Mouse (Mus musculus): ENCODE data around the gene Veph1.

The Veph1 gene

DNA sequence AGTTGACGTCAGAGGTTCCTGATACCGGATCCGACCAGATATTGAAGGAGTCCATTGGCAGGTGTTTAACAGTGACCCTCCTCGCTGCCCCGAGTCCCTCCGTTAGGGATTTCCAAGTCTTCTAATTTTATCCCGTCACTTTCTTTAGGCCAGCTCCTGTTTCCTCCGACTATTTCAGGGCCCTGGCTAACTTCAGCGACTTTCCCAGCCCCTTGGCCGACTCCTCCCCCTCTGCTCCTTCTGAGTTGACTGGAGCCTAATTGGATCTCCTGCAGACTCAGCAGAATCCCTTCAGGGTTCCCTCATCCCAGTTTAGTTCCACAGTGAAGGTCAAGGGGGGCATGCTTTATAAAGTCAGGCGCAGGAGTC, 75.4 kb downstream of the Veph1 start:
- peak; percentile 17 to 20 for DNase-seq

DNA sequence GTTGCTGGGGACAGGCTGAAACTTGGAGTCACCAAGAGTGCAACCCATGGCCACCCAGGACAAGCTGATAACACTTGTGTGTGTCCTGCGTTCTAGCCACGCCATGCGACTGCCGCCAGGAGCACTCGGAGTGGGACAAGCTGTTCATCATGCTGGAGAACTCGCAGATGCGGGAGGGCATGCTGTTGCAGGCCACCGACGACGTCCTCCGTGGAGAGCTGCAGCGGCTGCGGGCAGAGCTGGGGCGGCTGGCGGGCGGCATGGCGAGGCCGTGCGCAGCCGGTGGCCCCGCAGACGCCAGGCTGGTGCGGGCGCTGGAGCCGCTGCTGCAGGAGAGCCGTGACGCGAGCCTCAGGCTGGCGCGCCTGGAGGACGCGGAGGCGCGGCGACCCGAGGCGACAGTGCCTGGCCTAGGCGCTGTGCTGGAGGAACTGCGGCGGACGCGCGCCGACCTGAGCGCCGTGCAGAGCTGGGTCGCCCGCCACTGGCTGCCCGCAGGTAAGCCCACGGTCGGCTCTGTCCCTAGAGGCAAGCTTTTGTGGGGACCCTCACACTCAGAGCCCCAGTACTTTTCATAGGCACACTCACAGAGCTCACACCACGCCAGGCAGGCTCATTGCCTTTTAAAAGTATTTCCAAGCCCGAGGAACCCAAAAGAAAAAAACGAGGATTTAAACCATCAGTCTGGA, 75.9 kb downstream of the Veph1 start:
- DNase-seq = peak; percentile 65 to 66

DNA sequence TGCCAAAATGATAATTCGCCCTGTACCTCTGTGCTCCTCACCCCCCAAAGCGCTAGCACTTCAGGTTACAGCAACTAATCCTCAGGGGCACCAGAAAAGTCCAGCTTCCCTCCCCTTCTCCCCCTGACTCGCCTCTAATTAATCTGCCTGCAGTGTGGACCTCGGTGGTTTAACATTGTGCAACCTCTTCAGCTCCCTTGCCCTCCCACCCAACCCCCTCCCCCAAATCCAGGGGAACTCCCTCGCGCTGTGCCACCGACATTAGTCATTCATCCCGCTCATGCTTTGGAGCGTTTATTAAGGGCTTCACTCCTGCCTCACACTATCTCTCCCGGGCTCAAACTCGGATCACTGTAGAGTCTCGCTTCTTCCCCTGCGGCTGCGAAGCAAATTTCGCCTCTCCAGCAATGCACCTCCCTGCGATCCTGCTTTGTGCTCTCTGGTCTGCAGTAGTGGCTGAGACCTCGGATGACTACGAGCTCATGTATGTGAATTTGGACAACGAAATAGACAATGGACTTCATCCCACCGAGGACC, 76.9 kb downstream of the Veph1 start, which contains the start of gene Ptx3:
TSS of gene Ptx3 (plus strand) at position 256 of the 537 bp plus-strand sequence.
- DNase-seq = peak; percentile 15 to 28

DNA sequence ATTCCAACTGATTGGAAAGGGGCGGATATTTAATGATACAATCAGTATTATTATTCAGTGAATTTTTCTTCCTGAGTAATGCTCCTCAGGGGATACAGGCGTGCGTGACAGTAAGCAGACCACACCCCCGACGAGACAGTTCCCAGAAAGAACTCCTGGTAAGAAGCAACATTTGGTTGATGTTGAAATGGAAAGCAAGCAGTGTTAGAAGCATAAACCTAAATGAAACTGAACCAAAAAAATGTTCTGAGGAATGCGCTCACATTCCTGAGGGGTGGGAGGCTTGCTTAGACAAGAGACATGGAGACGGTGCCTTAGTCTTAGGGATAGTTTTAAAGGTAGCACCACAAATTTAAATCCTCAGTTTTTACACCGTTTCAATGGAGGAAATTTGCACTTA, 80.9 kb downstream of the Veph1 start:
- DNase-seq = no peak

DNA sequence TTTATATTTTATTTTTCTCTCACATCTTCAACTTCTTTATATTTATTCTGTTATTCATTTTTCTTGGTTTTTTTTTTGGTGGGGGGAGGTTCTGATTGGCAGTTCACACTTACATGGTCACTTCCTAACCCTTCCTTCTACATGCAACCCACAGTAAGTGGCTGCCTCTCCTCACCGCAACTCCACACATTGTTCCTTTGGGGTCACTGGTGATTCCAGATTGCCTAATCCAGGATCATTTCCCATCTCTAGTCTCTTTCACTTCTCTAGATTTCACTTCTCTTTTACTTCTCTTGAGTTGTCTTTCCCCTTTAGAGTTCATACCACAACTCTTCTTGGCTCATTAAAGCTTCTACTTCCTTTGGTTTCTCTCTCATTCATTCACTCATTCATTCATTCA, 83.1 kb downstream of the Veph1 start:
- no peak for DNase-seq

DNA sequence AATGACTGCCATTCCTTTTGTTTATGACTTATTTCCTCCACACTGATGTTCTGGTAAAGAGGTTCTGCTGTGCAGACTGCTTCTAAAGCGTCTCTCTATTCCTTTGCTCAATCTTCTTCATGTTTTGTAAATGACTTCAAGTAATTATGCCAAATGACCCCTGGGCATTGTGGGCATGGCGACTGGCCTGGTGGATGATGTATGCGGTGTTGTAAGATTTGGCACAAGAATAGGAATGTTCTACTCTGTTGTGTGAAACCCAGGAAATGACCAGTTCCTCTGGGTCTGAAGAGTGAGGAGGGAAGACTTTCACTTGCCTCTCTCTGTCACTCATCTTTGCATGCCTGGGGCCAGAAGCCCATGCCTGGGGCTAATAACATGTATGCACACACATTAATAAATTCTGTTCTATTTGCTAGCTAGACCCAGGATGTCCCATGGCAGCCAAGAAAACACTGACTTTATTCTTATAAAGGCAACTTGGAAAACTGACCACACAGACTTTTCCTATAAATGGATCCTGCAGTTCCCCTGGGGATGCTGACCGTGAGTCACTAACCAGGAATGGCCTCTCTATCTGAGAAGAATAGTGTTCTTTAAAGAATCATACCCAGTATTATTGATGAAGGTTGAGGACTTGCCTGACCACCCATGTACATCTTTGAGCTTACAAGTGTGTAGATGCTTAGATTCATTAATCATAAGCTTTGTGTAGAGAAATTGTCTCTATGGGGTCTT, 87.6 kb downstream of the Veph1 start:
- DNase-seq = no peak

DNA sequence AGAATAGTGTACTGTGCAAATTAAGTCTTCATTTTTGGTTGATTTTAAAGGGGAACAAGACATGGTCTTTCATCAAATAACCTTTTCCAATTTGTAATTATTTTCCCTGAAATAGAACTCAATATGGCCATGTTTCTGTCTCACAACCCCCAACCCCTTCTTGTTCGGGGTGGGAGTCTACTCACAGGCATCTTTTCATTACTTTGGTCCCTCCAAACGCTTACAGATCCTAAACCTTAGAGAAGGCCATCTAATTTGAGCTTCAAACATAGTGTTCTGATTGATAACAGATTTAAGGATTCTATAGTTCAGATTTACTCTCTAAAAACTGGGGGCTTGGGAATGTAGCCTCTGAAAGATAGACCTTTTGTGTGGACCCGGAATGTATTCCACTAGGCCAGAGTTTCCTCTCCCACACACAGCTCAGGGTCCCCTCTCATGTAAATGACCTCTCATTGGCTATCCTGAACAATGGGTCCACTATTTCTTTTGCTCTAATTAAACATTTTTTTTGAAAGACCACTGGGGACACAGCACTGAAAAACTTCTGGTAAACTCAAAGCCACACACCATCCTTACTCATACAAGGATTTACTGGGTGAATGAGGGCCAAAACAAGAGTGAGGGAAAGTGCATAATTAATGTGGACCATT, 102.6 kb downstream of the Veph1 start:
- DNase-seq = no peak

DNA sequence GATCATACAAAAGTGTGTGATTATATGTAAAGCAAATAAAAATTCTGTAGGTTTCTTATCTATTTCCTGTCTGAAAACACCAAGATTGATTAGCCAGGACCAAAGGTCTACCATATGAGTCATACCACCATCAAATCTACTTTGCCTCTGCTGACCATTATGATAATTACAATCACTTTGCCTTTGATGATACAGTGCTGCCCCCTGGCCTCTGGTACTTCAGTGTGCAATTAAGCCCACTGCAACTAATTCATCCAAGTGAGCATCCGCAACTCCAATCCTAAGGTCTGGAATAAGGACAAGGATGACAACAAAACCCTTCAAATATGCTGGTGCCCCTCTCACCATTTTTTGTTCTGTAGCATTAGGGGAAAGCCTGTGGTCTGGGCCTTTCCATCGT, 117.0 kb downstream of the Veph1 start:
- peak; percentile 18 to 22 for DNase-seq

DNA sequence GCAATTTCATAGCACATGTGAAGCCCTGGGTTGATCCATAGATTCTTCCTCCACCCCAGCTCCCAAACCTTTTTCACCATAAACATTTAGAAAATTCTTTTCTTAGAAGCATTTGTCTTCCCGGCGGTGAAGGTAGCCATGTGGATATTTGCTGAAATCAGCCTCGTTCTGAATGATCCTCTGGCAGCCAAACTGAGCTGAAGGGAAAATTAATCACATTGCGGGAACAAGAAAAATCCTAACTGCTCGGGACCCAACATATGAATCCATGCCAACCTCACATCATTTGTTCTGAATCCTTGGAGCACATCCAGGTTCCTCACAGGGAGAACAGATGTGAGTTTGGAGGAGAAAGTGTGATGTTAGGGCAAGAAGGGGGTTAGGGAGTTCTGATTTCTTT, 123.7 kb downstream of the Veph1 start:
- peak; percentile 59 to 62 for DNase-seq

DNA sequence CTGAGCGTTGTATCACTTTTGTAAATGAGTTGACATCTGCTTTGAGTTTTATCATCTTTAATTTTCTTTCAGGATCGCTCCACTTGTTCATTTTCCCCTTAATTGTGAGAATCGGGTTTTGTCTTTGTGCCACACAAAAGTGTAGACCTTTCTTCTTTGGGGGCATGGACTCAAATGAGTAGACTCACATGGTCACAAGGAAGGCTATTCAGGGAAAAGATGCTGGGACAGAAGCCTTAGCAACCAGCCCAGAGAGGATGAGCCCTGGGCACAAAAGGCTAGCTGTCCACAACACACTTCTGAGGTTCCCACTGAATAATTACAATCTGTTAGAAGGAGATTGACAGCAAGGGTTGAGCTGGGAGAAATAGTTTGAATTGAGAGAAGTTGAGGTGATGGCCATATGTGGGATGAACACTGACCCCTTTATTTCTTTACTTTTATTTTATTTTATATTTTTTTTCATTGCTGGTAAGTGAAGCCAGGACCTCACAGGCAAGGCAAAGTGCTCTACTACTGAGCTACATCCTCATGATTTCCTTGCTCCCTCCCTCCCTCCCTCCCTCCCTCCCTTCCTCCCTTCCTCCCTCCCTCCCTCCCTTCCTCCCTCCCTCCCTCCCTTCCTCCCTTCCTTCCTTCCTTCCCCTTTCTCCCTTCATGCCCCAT, 126.6 kb downstream of the Veph1 start:
- no peak for DNase-seq

DNA sequence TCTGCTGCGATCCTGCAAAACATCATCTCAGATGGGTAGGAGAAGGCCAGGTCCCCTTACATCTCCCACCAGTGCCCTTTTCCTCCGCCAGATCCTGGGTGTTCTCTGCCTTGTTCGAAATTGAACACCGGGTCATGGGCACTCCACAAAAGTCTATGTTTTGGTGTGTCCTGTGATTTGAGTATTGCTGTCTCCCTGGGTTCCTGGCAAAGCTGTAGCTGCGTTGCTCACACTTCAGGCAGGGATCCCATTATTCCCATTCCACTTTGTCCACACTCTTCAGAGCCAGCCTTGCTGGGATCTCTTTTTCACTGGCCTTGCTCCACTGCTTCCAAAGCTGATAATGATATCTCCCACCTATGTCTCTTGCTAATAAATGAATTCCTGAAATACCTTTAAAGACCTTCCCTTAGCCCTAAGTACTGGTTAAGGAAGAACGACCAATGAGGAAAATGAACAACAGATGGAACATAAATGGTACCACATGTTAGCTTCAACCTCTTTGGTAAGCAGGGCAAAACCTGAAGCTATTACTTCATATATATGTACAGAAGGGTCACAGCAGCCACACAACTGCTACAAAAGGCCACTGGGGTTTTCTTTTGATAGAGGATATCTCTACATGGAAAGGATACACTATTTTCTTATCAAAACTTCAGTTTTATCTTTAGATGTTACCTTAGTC, 129.9 kb downstream of the Veph1 start:
- no peak for DNase-seq

DNA sequence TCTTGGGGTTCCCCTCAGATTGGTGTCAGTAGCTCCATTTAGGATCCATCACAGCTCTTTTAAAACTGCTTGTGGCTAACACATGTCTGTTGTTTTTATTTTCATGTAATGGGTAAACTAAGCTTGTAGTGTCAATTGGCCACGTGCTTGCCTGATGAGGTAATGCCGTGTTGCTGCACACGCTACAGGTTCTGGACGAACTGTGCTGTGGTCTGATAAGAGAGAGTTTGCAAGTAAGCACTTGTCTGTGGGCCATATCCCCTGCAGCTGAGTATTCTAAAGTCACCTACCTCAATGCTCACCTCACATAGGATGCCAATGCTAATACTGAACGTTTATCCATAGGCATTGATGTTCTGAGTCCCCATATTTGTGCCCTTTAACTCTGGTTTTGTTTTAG, 131.6 kb downstream of the Veph1 start:
- no peak for DNase-seq

DNA sequence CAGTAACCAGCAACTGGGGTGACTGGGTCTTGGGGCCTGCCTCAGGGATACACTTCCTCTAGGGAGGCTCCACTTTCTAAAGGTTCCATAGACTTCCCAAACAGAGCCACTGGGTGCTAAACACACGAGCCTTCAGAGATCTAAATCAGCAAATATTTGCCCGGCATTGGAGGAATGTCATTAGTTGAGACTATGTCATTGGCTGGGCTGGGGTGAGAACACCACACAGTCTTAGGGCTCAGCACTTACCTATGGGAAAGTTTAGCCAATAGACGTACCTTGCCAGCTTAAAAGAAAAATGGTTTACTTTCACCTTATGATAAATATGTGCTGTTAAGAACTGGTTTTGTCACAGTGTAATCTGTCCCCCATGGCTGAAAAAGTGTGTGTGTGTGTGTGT, 132.1 kb downstream of the Veph1 start:
- DNase-seq = no peak

DNA sequence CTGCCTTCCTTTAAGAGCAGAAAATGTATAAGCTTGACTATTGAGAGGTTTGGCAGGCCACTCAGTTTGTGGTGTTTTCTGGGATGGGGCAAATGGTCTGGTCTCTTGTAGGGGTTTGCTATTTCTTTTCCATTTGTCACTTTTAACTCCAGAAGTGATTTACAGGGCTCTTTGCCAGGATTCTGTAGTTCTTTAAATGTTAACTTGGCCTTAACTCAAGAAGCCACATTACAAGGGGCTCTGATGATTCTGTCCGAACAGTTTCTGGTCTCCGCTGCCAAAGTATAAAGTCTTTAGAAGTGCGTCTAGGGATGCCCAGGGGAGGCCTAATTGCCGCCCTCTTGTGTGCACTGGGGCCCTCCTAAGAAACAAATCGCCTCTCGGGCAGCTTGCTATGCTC, 134.0 kb downstream of the Veph1 start:
- DNase-seq = no peak

DNA sequence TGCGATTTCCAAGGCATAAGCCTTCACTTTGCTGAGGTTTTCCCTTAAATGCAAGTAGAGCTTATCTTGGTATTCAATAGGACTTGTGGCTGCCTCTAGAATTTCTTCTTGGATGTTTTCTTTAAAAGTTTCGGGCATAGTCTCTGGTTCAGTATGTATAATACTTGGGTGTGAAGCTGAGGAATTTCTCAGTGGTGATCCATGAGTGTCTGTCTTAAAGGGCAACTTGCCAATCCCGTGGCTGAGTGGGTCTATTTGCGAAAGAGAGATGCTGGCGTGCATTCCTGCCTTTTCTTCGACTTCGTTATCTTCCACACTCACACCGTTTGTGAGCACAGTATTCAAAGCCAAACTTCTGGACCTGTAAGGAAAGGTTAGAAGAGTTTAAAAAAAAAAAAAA, 138.7 kb downstream of the Veph1 start:
- DNase-seq = peak; percentile 16 to 23

DNA sequence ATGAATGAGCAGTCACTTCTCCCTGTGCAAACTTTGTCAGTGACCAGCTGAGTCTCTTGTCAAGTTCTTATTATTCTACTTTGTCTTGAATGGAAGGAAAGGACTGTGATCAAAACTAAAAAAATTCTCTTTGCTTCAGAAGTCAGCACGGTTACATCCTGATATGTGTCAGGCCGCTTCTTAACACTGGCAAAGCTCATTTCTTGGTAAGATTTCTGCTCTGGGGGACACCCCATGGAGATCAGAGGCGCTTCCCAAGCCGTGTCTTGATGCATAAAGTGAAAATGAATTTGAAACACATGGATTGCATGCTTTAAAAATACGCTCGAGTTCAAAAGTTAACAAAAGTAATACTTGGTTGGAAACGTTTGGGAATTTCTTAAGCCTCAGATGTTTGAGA, 159.0 kb downstream of the Veph1 start:
- no peak for DNase-seq

DNA sequence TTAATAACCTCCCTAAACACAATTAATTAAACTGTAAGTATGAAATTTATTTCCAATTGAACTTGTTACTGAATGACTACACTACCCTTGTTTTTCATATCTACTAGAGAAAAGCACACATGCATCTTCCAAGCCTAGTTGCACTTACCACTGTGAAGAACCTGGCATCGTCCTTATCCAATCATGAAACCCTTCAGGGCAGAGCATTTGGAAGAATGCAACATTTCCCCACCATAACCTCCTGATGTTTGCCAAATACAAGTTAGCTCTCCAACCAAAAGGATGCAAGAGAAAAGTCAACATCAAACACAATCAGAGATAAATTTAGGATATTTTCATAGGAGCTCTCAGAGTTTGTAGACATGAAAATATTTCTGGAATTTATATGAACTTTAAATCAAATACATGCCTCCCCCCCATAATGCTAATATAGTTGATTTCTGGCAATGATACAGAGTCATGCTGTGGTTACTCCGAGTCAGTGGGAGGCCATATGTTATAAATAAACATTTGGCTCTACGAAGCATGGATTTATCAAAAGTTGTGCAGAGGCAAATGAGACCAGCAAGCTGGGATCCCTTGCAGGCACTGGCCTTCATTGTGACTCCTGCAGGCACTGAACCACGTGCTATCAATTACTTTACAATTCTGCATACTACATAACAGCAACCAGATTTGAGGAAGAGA, 165.2 kb downstream of the Veph1 start:
- peak in 1 of 2 experiments; percentile 15 for DNase-seq

DNA sequence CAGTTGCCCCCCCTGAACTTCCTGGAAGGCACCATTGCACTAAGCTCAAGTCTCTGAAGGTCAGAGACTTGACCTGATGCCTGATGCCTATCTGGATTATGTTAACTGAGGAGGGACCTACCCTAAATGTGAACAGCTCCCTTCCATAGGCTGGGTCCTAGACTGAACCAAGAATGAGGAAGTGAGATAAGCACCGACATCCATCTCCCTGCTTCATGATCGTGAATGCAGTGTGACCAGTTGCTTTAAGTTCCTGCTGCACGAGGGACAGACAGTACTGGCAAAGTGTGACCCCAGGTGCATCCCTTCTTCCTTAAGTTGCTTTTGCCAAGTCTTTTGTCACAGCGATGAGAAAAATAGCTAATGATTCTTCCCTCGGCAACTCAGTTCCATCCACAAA, 166.9 kb downstream of the Veph1 start:
- DNase-seq = no peak

DNA sequence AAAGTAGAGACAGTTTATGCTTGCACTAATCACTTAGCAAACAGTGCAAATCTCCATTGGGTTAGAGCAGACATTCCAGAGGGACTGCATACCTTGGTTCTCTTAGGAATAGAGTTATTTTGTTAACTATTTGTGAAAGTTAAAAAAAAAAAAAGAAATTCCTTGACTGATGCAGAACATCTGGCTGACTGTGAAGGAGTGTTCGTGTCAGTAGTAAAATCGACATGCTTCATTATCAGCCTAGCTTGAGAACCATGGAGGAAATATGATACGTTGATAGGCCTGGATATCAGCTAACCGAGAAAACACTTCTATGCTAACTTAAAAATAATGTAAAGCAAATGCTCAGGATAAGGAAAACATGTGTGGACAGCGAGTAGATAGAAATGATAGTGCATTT, 191.1 kb downstream of the Veph1 start:
- no peak for DNase-seq

DNA sequence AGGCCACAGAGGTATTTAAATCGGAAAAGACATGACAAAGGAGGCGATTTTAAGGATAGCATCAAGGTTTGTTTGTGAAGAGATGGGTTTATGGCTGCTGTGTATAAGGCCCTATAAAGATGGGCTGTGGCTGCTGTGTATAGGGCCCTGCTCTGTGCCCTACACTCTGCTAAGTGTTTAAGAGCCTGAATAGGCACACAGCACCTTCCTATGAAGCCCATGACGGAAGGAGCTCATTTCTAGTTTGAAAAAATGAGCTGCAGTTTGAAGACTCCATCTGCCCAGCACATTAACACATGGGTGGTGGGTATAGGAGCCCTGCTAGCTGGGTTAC, 194.1 kb downstream of the Veph1 start:
- DNase-seq = no peak

DNA sequence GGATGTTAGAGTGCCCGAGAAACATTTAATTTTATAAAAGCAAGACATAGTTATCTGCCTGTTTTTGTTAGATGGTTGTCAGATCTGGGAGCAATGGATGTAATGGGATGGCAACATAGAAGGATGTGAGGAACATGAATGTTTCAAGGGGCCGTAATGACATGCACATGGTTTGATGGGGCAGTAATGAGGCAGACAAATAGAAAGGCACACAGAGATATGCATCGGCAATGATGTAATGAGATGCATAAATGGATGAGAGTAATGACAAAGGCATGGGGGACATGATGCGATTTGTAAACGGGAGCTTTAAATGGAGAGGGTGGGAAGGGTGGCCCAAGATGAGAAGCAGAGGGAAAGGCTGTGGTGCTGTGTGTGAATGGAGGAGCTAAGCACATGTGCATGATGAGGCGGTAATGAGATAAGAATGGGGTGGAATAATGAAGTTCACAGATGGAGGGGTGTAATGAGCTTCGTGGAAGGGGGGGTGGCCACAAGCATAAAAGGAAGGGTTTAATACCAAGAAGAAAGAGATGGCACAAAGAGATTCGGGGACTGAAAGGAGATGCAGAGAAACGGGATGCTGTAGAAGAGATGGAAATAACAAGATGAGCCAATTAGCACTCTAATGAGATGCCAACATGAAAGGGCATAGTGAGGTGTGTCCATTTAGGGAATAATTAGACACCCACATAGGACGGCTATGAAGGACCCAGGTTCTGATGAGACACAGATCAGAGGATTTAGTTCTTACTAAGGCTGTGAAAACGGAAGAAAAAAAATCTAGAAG, 194.6 kb downstream of the Veph1 start:
- no peak for DNase-seq

Measured in cerebellum, postnatal 10 days (tissue).